Mouse (Mus musculus) hematopoietic stem cell, adult 5-6 weeks (primary cell): ENCODE data around the gene Lifr. TPM values are rescaled to one million over a fixed set of nuclear protein-coding genes. Genes with fewer than 3 reads are reported as not detected.

Source experiments
- ATAC-seq, 2 experiments: fragments of 125-278 bp in 1 of 2; replicated peaks in 1 of 2; 2 replicates each; pipeline ENCODE4 v1.8.0; 2016 to 2017; ENCODE audit warnings: inconsistent platforms in 2 of 2, mild to moderate bottlenecking in 2 of 2, moderate number of reproducible peaks in 2 of 2, low read depth in 1 of 2, moderate TSS enrichment in 1 of 2; ENCODE audit not compliant: low FRiP score in 2 of 2, poor library complexity in 2 of 2, severe bottlenecking in 2 of 2, insufficient read depth in 1 of 2, low TSS enrichment in 1 of 2
- total RNA-seq: library from RNA; stranded (forward); fragments of 172-1452, 232-1000 nt; gene quantifications from 2 replicates; pipeline ENCODE4 v1.2.3, GENCODE M21; 2017

The Lifr gene
- total RNA-seq, 1 experiment from 2014 or later, result 0.30 TPM

GRCm38 (mm10) chr15:7140322-7140721, 49.9 kb downstream of the Lifr start:
- ATAC-seq, result no peak

- no peak for ATAC-seq
Measured at GRCm38 (mm10) chr15:7141246-7141645, 50.8 kb downstream of the Lifr start.

GRCm38 (mm10) chr15:7143689-7144170, 53.3 kb downstream of the Lifr start:
- no peak for ATAC-seq

- no peak for ATAC-seq
Measured at GRCm38 (mm10) chr15:7144542-7144941, 54.1 kb downstream of the Lifr start.

GRCm38 (mm10) chr15:7144942-7145341, 54.5 kb downstream of the Lifr start:
- no peak for ATAC-seq

GRCm38 (mm10) chr15:7145555-7145954, 55.1 kb downstream of the Lifr start:
- ATAC-seq, result no peak

GRCm38 (mm10) chr15:7146529-7146928, 56.1 kb downstream of the Lifr start:
- ATAC-seq, result no peak

- ATAC-seq, result no peak
Measured at GRCm38 (mm10) chr15:7149796-7150195, 59.4 kb downstream of the Lifr start.

GRCm38 (mm10) chr15:7150591-7150990, 60.2 kb downstream of the Lifr start:
- no peak for ATAC-seq

GRCm38 (mm10) chr15:7152116-7152760, 61.8 kb downstream of the Lifr start:
- no peak for ATAC-seq

GRCm38 (mm10) chr15:7154010-7154736, 63.8 kb downstream of the Lifr start:
- no peak for ATAC-seq

GRCm38 (mm10) chr15:7154737-7155090, 64.3 kb downstream of the Lifr start:
- 0 out of 4 replicates have a peak, but pooled peaks of 1 of the 2 experiments have one; percentile 44 for ATAC-seq

GRCm38 (mm10) chr15:7157658-7158057, 67.2 kb downstream of the Lifr start:
- ATAC-seq, result no peak

- ATAC-seq, result no peak
Measured at GRCm38 (mm10) chr15:7159869-7160268, 69.5 kb downstream of the Lifr start.

- ATAC-seq, result no peak
Measured at GRCm38 (mm10) chr15:7160321-7160720, 69.9 kb downstream of the Lifr start.

GRCm38 (mm10) chr15:7163851-7164250, 73.4 kb downstream of the Lifr start:
- ATAC-seq, result no peak

GRCm38 (mm10) chr15:7166735-7167134, 76.3 kb downstream of the Lifr start:
- no peak for ATAC-seq

- no peak for ATAC-seq
Measured at GRCm38 (mm10) chr15:7167238-7167905, 77.0 kb downstream of the Lifr start.
